Mouse (Mus musculus) MEL (cell line): ENCODE data around the gene Plac9a.
"Not testable (repeated sequence)": the region's sequence is repeated elsewhere in the genome, so short reads cannot be mapped to it uniquely, and the experiment has no call there.

ENCODE experiments used
- CTCF ChIP-seq, 3 experiments: IDR thresholded peaks in 2 of 3; conservative IDR thresholded peaks in 1 of 3; 2 replicates each; pipeline ENCODE4 v1.5.1; 2011 to 2012; ENCODE audit warnings: low read length in 3 of 3, low read depth in 2 of 3, mild to moderate bottlenecking in 2 of 3, improper control_type of control experiment in 1 of 3, inconsistent platforms in 1 of 3, mixed read lengths in 1 of 3, moderate library complexity in 1 of 3; ENCODE audit not compliant: control insufficient read depth in 1 of 3, insufficient read depth in 1 of 3, poor library complexity in 1 of 3, severe bottlenecking in 1 of 3
- EP300 ChIP-seq, 2 experiments: IDR thresholded peaks; 2 replicates each; pipeline ENCODE4 v1.6.1; 2011; ENCODE audit warnings: improper control_type of control experiment in 2 of 2, low read length in 2 of 2, low read depth in 1 of 2, mild to moderate bottlenecking in 1 of 2
- GABPA ChIP-seq: IDR thresholded peaks from 2 replicates; pipeline ENCODE4 v1.6.1; 2012; ENCODE audit warnings: low read depth, mild to moderate bottlenecking, inconsistent platforms, low read length, improper control_type of control experiment, moderate library complexity
- MAX ChIP-seq: IDR thresholded peaks from 2 replicates; pipeline ENCODE4 v1.6.1; 2011; ENCODE audit warnings: low read length, improper control_type of control experiment
- MXI1 ChIP-seq: IDR thresholded peaks from 2 replicates; pipeline ENCODE4 v1.6.1; 2011; ENCODE audit warnings: mild to moderate bottlenecking, low read depth, low read length, improper control_type of control experiment
- NRF1 ChIP-seq: IDR thresholded peaks from 2 replicates; pipeline ENCODE4 v1.6.1; 2014; ENCODE audit warnings: low read depth, mild to moderate bottlenecking, inconsistent platforms, low read length, improper control_type of control experiment, moderate library complexity; ENCODE audit not compliant: poor library complexity, insufficient read depth, severe bottlenecking
- POLR2AphosphoS2 ChIP-seq: IDR thresholded peaks from 2 replicates; pipeline ENCODE4 v1.6.1; 2011; ENCODE audit warnings: low read length, improper control_type of control experiment
- USF2 ChIP-seq, 2 experiments: IDR thresholded peaks; 2 replicates each; pipeline ENCODE4 v1.6.1; 2011 to 2012; ENCODE audit warnings: improper control_type of control experiment in 2 of 2, low read length in 2 of 2, borderline replicate concordance in 1 of 2, inconsistent platforms in 1 of 2, low read depth in 1 of 2, mild to moderate bottlenecking in 1 of 2; ENCODE audit not compliant: insufficient read depth in 1 of 2

DNA sequence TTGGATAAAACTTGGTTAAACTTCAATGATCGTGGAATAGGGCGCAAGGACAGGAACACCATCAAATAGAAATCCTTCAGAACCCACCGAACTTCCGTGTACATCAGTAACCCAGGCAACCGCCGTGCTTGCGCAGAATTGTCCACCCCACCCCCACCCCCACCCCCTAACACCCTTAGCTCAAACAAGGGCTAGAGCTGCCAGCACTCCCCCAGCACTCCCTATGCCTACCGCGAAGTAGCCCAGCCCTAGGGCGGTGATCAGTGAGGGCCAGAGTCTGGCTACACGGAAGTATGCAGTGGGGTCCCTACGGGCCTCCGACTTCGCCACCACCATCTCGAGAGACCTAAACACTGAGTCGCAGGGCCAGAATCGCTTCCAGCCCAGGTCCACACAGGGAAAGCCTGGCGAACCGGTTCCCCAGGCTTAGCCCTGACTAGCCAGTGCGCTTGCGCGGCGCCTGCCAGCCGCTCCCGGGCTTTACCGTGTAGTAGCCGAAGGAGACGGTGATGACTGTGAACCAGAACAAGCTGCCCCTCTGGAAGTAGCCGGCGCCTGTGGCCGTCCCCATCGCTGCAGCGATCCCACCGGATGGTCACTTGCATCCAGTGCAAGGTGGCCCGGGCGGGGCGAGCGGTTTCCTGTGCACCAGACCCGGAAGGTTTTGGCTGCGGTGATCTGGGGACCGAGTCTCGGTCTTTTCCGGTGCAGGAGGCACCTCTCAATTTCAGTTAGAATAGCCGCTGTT, 24.1 kb upstream of the Plac9a start:
- not testable (repeated sequence) for TF ChIP-seq NRF1; CTCF (IDR thresholded peaks at IDR 0.05 in 2 of 3, conservative IDR thresholded peaks at IDR 0.05 in 1 of 3; ENCODE audit: control insufficient read depth in 1 of 3, insufficient read depth in 1 of 3, low read depth in 2 of 3, low read length in 3 of 3, poor library complexity in 1 of 3, severe bottlenecking in 1 of 3); MXI1; POLR2AphosphoS2; GABPA; MAX; EP300 (IDR thresholded peaks at IDR 0.05; ENCODE audit: low read depth in 1 of 2, low read length in 2 of 2); USF2 (IDR thresholded peaks at IDR 0.05; ENCODE audit: borderline replicate concordance in 1 of 2, insufficient read depth in 1 of 2, low read depth in 1 of 2, low read length in 2 of 2)
